Mouse (Mus musculus) MEL (cell line): ENCODE measurements around the gene Acat2.

Source experiments
- CTCF ChIP-seq, 3 experiments: IDR thresholded peaks in 2 of 3; conservative IDR thresholded peaks in 1 of 3; 2 replicates each; pipeline ENCODE4 v1.5.1; 2011 to 2012; ENCODE audit warnings: low read length in 3 of 3, low read depth in 2 of 3, mild to moderate bottlenecking in 2 of 3, improper control_type of control experiment in 1 of 3, inconsistent platforms in 1 of 3, mixed read lengths in 1 of 3, moderate library complexity in 1 of 3; ENCODE audit not compliant: control insufficient read depth in 1 of 3, insufficient read depth in 1 of 3, poor library complexity in 1 of 3, severe bottlenecking in 1 of 3
- EP300 ChIP-seq, 2 experiments: IDR thresholded peaks; 2 replicates each; pipeline ENCODE4 v1.6.1; 2011; ENCODE audit warnings: improper control_type of control experiment in 2 of 2, low read length in 2 of 2, low read depth in 1 of 2, mild to moderate bottlenecking in 1 of 2
- GATA1 ChIP-seq: IDR thresholded peaks from 2 replicates; pipeline ENCODE4 v1.6.1; 2011; ENCODE audit warnings: low read depth, low read length, improper control_type of control experiment
- MEF2A ChIP-seq: IDR thresholded peaks from 2 replicates; pipeline ENCODE4 v1.6.1; 2014; ENCODE audit warnings: low read depth, mild to moderate bottlenecking, inconsistent platforms, low read length, improper control_type of control experiment; ENCODE audit not compliant: poor library complexity, insufficient replicate concordance, severe bottlenecking; ENCODE audit errors: extremely low read depth

DNA sequence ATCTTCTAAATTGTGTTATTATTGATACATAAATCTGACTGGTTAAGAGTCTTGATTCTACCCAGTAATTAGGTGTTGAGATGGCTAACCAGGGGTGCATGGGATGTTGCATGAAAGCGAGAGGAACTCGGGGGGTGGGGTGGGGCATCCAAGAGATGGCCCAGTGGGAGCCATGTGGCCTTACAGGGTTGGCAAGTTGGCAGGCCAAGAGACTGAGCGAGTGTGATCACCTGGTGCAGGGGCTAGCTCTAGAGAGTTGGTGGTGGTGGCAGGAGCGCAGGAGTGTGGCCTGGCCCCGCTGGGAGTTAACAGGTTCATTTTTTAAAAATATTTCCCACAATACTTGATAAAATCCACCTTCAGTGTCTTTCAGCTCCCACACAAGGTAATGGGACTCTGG, 62.9 kb downstream of the Acat2 start:
- no peak for TF ChIP-seq EP300 (IDR thresholded peaks at IDR 0.05; ENCODE audit: low read depth in 1 of 2, low read length in 2 of 2)
- no peak for TF ChIP-seq CTCF (IDR thresholded peaks at IDR 0.05 in 2 of 3, conservative IDR thresholded peaks at IDR 0.05 in 1 of 3; ENCODE audit: control insufficient read depth in 1 of 3, insufficient read depth in 1 of 3, low read depth in 2 of 3, low read length in 3 of 3, poor library complexity in 1 of 3, severe bottlenecking in 1 of 3)
- no peak for TF ChIP-seq GATA1
- TF ChIP-seq MEF2A, result no peak
